Mouse (Mus musculus): ENCODE measurements around the gene Ola1. TPM values are rescaled to one million over a fixed set of nuclear protein-coding genes. Genes with fewer than 3 reads are reported as not detected.

Gene Ola1
- 0.40 and 0.41 TPM in 2 replicates for polyA plus RNA-seq (2012; rRNA removed)

DNA sequence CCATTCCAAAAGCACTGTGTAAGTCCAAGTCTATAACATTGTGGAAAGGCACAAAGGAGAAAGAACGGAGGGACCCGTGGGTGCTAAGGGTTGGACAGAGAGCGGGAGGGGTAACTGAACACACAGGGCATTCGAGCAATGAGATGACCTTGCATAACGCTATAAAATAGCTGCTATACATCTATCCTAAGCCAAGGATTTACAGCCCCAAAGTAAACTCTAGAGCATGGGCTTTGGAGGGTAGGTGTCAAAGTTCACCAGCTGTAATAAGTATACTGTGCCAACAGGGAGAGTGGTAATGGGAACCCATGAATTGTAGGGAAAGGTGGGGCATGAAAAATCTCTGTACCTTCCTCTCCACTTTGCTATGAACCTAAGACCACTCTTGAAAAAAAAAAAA is at the start of gene Ola1:
Ola1 (minus strand) TSS at position 12 of the 400 bp plus-strand sequence.

Other genes starting within 250 kb of the Ola1 start
- 3.1 and 5.6 TPM in 2 replicates for gene Sp3, start 238.5 kb downstream of the Ola1 start, polyA plus RNA-seq (2012; rRNA removed)
- not detected in 2 replicates for gene Gm11084, start 232.2 kb downstream of the Ola1 start, polyA plus RNA-seq (2012; rRNA removed)
- not detected in 2 replicates for gene Sp9, start 53.0 kb upstream of the Ola1 start, polyA plus RNA-seq (2012; rRNA removed)
- gene Scrn3, start 93.7 kb upstream of the Ola1 start, polyA plus RNA-seq (2012; rRNA removed) = 0.91 and 1.0 TPM in 2 replicates
- 0.06 and 0.21 TPM in 2 replicates for gene Cir1, start 93.8 kb upstream of the Ola1 start, polyA plus RNA-seq (2012; rRNA removed)
- gene Gpr155, start 167.6 kb upstream of the Ola1 start, polyA plus RNA-seq (2012; rRNA removed) = 2.9 and 3.6 TPM in 2 replicates